Mouse (Mus musculus): ENCODE measurements around the gene Lamtor2. TPM values are rescaled to one million over a fixed set of nuclear protein-coding genes. Genes with fewer than 3 reads are reported as not detected.

Lamtor2 gene
- total and polyA plus RNA-seq, 2 experiments from 2014 or later: 45.1 to 198 TPM

DNA sequence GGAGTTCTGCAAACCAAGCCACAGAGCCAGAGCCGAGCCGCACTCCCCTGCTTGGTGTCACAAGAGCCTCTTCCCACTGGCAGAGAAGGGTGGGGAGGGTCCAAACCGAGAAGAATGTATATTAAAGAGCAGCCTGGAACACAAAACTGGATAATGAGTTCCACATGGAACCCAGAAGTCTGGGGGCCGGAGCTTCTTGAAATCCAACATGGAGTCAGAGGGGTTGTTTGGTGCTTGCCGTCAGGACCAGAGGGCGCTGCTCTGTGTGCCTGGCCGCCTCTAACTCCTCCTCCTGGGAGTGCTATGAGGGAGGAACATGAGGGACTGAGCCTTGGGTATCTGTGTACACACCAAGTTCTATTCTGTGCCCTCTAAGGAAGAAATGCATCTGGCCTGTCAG lies 47.1 kb downstream of the Lamtor2 start:
- Histone ChIP-seq H3K9ac (replicated peaks; ENCODE audit: low read length) (no peak overlapping the region), H3K4me3 (ENCODE audit: low read length) (no peak overlapping the region), H3K27ac (no peak overlapping the region), H3K4me1 (ENCODE audit: insufficient read depth, low read length) (peaks cover 28% of the 10 kb centered on the region), H3K36me3 (ENCODE audit: insufficient read depth, low read length) (no peaks in the 10 kb centered on the region), H3K27me3 (ENCODE audit: insufficient read depth, low read length) (no peaks in the 10 kb centered on the region), H3K4me2 (ENCODE audit: low read depth, low read length) (no peak overlapping the region), H3K9me3 (ENCODE audit: low read length) (no peaks in the 10 kb centered on the region)
- no peak for DNase-seq (ENCODE audit: low spot score)
- ATAC-seq: no peak
- WGBS: 44% methylated on average over 7 of the region's 7 CpGs
- no peak for TF ChIP-seq CTCF (IDR thresholded peaks at IDR 0.05; ENCODE audit: low read depth)

DNA sequence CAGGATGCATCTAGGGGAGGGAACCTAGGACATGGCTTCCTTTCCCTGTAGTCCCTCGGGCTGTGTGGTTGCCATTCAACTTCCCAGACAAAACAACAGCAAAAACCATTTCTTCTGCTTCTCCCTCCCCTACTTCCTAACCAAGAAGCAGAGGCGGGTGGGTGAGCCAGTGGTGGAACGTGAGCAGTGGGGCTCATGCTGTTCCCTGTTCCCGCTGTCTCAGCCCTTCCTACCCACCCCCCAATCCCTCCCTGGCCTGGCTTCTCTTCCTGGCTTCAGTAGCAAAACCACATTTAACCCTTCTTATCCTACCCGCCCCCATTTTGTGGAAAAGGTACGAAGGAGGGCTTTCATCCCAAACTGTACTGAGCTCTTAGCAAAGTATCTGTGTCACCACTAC lies 47.8 kb downstream of the Lamtor2 start:
- H3K27me3 ChIP-seq (ENCODE audit: insufficient read depth, low read length): no peaks in the 10 kb centered on the region
- H3K27ac ChIP-seq: no peak overlapping the region
- H3K4me2 ChIP-seq (ENCODE audit: low read depth, low read length): no peak overlapping the region
- DNase-seq (ENCODE audit: low spot score): no peak
- TF ChIP-seq CTCF (IDR thresholded peaks at IDR 0.05; ENCODE audit: low read depth): no peak
- no peak for ATAC-seq
- no peak overlapping the region for H3K9ac ChIP-seq (replicated peaks; ENCODE audit: low read length)
- H3K36me3 ChIP-seq (ENCODE audit: insufficient read depth, low read length): no peaks in the 10 kb centered on the region
- 59% methylated on average over 5 of the region's 6 CpGs for WGBS
- H3K4me3 ChIP-seq (ENCODE audit: low read length): no peak overlapping the region
- peaks cover 24% of the 10 kb centered on the region for H3K4me1 ChIP-seq (ENCODE audit: insufficient read depth, low read length)
- H3K9me3 ChIP-seq (ENCODE audit: low read length): no peaks in the 10 kb centered on the region

DNA sequence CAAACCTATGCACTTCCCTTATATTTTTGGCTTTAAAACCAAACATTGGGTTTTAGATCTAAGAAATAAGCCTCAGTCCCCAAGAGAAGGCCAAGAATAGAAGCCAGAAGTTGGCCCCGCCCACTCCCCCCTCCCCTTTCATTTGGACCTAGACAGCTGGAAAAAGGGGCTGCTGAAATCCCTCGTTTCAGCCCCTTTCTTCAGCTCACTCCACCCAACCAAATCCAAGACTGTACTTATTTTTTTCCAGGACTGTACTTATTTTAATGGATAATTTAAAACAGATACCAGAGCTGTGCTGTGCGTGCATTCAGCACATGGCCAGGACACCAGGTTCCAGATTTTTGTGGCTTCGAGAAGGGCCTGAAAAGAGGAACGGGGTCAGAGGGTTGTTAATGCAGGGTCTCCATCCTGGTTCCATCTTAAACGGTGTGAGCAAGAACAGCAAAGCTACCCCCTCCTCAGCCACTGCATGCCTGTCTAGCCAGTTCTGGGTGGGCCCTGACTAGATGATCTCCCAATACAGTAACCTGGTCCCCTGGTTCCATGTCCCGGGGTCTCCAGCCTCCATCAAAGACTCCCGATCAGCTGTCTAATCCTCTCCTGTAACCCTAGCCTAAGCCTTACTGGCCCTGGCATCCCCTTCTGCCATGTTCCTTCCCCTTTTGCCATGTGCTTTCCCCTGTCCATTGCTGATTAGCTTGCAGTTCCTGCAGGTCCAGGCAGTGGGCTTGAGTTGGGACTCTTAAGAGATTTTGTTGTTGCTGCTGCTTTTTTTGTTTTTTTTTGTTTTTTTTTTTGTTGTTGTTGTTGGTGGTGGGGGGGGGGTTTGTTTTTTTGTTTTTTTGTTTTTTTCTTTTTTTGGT lies 48.8 kb downstream of the Lamtor2 start:
- WGBS: 57% methylated on average over 8 of the region's 8 CpGs
- no peak overlapping the region for H3K27ac ChIP-seq
- DNase-seq (ENCODE audit: low spot score) (no peak), ATAC-seq (no peak)
- no peaks in the 10 kb centered on the region for H3K9me3 ChIP-seq (ENCODE audit: low read length)
- no peak overlapping the region for H3K4me2 ChIP-seq (ENCODE audit: low read depth, low read length)
- no peaks in the 10 kb centered on the region for H3K27me3 ChIP-seq (ENCODE audit: insufficient read depth, low read length)
- no peak overlapping the region for H3K9ac ChIP-seq (replicated peaks; ENCODE audit: low read length)
- H3K36me3 ChIP-seq (ENCODE audit: insufficient read depth, low read length): no peaks in the 10 kb centered on the region
- no peak overlapping the region for H3K4me3 ChIP-seq (ENCODE audit: low read length)
- no peak for TF ChIP-seq CTCF (IDR thresholded peaks at IDR 0.05; ENCODE audit: low read depth)
- peaks cover 17% of the 10 kb centered on the region for H3K4me1 ChIP-seq (ENCODE audit: insufficient read depth, low read length)

DNA sequence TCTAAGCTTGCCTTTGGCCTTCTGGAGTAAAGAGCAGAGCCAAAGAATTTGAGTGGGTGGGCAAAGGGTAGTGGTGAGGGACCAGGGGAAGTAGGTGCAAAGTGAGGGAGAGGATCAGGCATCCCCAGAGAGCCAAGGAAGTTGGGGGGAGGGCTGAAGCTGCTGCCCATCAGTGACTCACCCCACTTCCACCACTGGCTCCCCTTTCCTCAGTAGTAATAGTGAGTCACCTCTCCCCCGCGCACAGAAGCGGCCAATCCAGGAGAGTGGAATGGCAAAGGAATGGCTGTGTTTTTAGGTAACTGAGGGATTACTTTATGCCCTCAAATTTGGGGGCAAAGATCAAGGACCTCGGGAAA lies 49.4 kb downstream of the Lamtor2 start:
- H3K4me1 ChIP-seq (ENCODE audit: insufficient read depth, low read length): peaks cover 17% of the 10 kb centered on the region
- H3K27me3 ChIP-seq (ENCODE audit: insufficient read depth, low read length): no peaks in the 10 kb centered on the region
- WGBS: 26% methylated on average over 4 of the region's 4 CpGs
- no peak for TF ChIP-seq CTCF (IDR thresholded peaks at IDR 0.05; ENCODE audit: low read depth)
- H3K36me3 ChIP-seq (ENCODE audit: insufficient read depth, low read length): no peaks in the 10 kb centered on the region
- H3K9ac ChIP-seq (replicated peaks; ENCODE audit: low read length): peak overlapping the region; percentile 82; the same call in 1 of the 2 replicates
- peak overlapping the region; percentile 69 for H3K4me3 ChIP-seq (ENCODE audit: low read length)
- peak overlapping the region; percentile 82 for H3K27ac ChIP-seq
- no peak for DNase-seq (ENCODE audit: low spot score)
- H3K4me2 ChIP-seq (ENCODE audit: low read depth, low read length): peak overlapping the region; percentile 90
- no peaks in the 10 kb centered on the region for H3K9me3 ChIP-seq (ENCODE audit: low read length)
- no peak; the same call in 1 of the 2 replicates for ATAC-seq

DNA sequence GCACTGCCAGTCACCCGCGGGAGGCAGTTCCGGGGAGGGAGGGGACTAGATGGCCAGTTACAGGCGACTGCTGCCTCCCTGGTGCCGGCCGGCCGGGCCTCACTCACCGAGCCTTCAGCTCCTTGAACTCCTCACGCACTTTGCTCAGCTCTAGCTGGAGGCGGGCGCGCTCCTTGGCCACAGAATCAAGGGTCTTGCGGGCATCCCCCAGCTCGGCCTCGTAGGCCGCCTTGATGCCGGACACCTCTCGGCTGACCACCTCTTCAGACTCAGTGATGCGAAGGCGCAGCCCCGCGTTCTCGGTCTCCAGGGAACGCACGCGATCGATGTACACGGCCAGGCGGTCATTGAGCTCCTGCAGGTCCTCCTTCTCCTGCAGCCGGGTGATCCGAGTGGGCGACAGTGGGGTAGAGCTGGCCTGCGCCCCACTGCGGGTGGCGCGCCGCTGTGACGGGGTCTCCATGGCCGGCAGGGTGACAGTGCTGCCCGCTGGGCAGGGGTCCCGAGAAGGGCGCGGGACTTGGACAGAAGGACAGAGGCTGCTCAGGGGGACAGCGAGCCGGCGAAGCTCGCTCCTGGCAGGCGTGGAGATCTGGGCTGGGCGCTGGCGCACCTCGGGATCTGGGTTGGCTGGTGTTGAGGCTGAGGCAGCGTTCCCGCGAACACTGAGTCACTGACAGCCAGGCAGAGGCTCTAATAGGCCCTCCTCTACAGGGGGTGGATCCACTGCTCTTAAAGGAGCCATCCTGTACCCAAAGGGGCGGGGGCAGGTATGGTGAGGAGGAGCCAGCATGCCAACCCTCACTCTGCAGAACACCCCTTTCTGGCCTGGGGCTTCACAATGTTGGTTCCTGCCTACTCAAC lies 50.0 kb downstream of the Lamtor2 start:
- DNase-seq (ENCODE audit: low spot score) (peak; percentile 92), ATAC-seq (peak; percentile 93)
- Histone ChIP-seq H3K9me3 (ENCODE audit: low read length) (no peaks in the 10 kb centered on the region), H3K9ac (replicated peaks; ENCODE audit: low read length) (peak overlapping the region; percentile 82), H3K4me1 (ENCODE audit: insufficient read depth, low read length) (peaks cover 17% of the 10 kb centered on the region), H3K36me3 (ENCODE audit: insufficient read depth, low read length) (no peaks in the 10 kb centered on the region), H3K4me3 (ENCODE audit: low read length) (peak overlapping the region; percentile 69), H3K27me3 (ENCODE audit: insufficient read depth, low read length) (no peaks in the 10 kb centered on the region), H3K4me2 (ENCODE audit: low read depth, low read length) (peak overlapping the region; percentile 90), H3K27ac (peak overlapping the region; percentile 82)
- 1% methylated on average over 54 of the region's 55 CpGs for WGBS
- no peak for TF ChIP-seq CTCF (IDR thresholded peaks at IDR 0.05; ENCODE audit: low read depth)

DNA sequence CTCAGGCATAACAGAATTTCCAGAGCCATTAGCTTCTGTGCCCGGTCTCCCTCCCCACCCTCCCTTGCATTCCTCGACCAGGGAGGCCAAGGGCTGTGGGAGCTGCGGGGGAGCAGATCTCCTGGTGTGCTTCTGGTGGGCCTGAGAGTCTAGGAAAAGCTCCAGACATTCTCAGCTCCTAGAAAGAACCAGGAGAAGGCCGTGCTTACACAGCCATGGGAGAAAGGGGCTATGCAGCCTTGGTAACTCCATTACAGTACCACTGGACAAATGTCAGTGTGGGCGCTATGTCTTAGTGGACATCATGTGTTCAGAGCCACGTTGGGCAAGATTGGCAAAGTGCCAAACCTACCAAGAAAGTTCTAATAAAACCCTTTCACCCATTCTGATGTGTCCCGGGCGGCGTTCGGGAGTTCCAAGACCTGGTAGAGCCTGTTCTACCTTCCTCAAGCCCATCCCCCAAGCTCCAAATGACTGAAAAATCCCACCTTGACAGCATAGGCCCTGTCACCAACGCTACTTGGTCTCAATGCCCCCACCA lies 50.8 kb downstream of the Lamtor2 start:
- 24% methylated on average over 11 of the region's 11 CpGs for WGBS
- DNase-seq (ENCODE audit: low spot score) (peak; percentile 50), ATAC-seq (peak; percentile 6; the same call in 1 of the 2 replicates)
- Histone ChIP-seq H3K27me3 (ENCODE audit: insufficient read depth, low read length) (no peaks in the 10 kb centered on the region), H3K27ac (peak overlapping the region; percentile 82; the same call in 1 of the 2 replicates), H3K4me2 (ENCODE audit: low read depth, low read length) (peak overlapping the region; percentile 90), H3K4me3 (ENCODE audit: low read length) (peak overlapping the region; percentile 69), H3K9ac (replicated peaks; ENCODE audit: low read length) (peak overlapping the region; percentile 82), H3K9me3 (ENCODE audit: low read length) (no peaks in the 10 kb centered on the region), H3K36me3 (ENCODE audit: insufficient read depth, low read length) (no peaks in the 10 kb centered on the region), H3K4me1 (ENCODE audit: insufficient read depth, low read length) (peaks cover 17% of the 10 kb centered on the region)
- TF ChIP-seq CTCF (IDR thresholded peaks at IDR 0.05; ENCODE audit: low read depth): no peak

All from hindbrain, postnatal 0 days (tissue).